Mouse (Mus musculus): Measurements from ENCODE around the gene H2afb3.

GRCm38 (mm10) chrX:120290011-120290899 lies 22.6 kb downstream of the H2afb3 start, which contains the start of gene Pcdh11x:
- TF ChIP-seq CTCF (conservative IDR thresholded peaks at IDR 0.05; ENCODE audit: low read length): no peak
- no peak for TF ChIP-seq POU5F1 (IDR thresholded peaks at IDR 0.05; ENCODE audit: borderline replicate concordance, low read length)

Measured in E14TG2a.4 (cell line).